Mouse (Mus musculus) heart, adult 2 months (tissue): ENCODE measurements around the gene Cib4. TPM values are rescaled to one million over a fixed set of nuclear protein-coding genes. Genes with fewer than 3 reads are reported as not detected.

Experiments used
- DNase-seq, 2 experiments: peaks; one replicate each; pipeline ENCODE4 v3.0.0; 2021
- H3K27ac ChIP-seq: fragments of 200-600 bp; 2 replicates; pipeline ENCODE4 v1.8.1; 2022
- H3K27me3 ChIP-seq: fragments of 200-500 bp; 2 replicates; pipeline ENCODE4 v1.6.1; 2012; ENCODE audit warnings: mild to moderate bottlenecking, low read length, inconsistent platforms, mixed read lengths; ENCODE audit not compliant: control insufficient read depth, insufficient read depth
- H3K36me3 ChIP-seq: fragments of 200-500 bp; 2 replicates; pipeline ENCODE4 v1.6.1; 2012; ENCODE audit warnings: low read length, inconsistent platforms; ENCODE audit not compliant: control insufficient read depth, insufficient read depth
- H3K4me1 ChIP-seq: fragments of 200-500 bp; 2 replicates; pipeline ENCODE4 v1.6.1; 2011; ENCODE audit warnings: low read length; ENCODE audit not compliant: control insufficient read depth, insufficient read depth
- H3K4me3 ChIP-seq: fragments of 200-600 bp; 2 replicates; pipeline ENCODE4 v1.8.1; 2022
- H3K79me2 ChIP-seq: fragments of 200-500 bp; replicated peaks from 2 replicates; pipeline ENCODE4 v1.6.1; 2012; ENCODE audit warnings: mild to moderate bottlenecking, inconsistent platforms, low read length, moderate library complexity, mixed read lengths; ENCODE audit not compliant: control insufficient read depth, insufficient read depth
- H3K9ac ChIP-seq: fragments of 200-500 bp; 2 replicates; pipeline ENCODE4 v1.6.1; 2012; ENCODE audit warnings: low read depth, mild to moderate bottlenecking, control low read depth, inconsistent platforms, low read length, mixed read lengths
- CTCF ChIP-seq: fragments of 200-600 bp; IDR thresholded peaks from 2 replicates; pipeline ENCODE4 v1.8.1; 2022; ENCODE audit warnings: antibody characterized with exemption, mild to moderate bottlenecking, moderate library complexity
- EP300 ChIP-seq: fragments of 200-500 bp; IDR thresholded peaks from 2 replicates; pipeline ENCODE4 v1.6.1; 2011; ENCODE audit warnings: low read depth, low read length, control low read depth; ENCODE audit not compliant: insufficient read depth
- POLR2A ChIP-seq: fragments of 200-500 bp; IDR thresholded peaks from 2 replicates; pipeline ENCODE4 v1.6.1; 2011; ENCODE audit warnings: mild to moderate bottlenecking, low read depth, low read length, control low read depth; ENCODE audit not compliant: insufficient read depth
- WGBS: fragments of 180-500 bp; shearing (Covaris S2); methylation state at CpG from one replicate; pipeline ENCODE4 v1.1.7; 2018; 5-methylcytosine and 5-hydroxymethylcytosine counted together
- intact Hi-C: fragments of 180-260 bp; cut with DNase I; formaldehyde crosslinking; loops from one replicate; pipeline ENCODE4 v1.15.1; 2025
- polyA plus RNA-seq: library from polyadenylated mRNA; depleted of rRNA; stranded (reverse); fragments of >200 nt; gene quantifications from 2 replicates; pipeline ENCODE4 v1.2.3, GENCODE M21; 2012
- total RNA-seq, 2 experiments: library from RNA; stranded (reverse); gene quantifications; 2 replicates each; pipeline ENCODE4 v1.2.3; 2021

The Cib4 gene
- total and polyA plus RNA-seq, 3 experiments, result not detected

DNA sequence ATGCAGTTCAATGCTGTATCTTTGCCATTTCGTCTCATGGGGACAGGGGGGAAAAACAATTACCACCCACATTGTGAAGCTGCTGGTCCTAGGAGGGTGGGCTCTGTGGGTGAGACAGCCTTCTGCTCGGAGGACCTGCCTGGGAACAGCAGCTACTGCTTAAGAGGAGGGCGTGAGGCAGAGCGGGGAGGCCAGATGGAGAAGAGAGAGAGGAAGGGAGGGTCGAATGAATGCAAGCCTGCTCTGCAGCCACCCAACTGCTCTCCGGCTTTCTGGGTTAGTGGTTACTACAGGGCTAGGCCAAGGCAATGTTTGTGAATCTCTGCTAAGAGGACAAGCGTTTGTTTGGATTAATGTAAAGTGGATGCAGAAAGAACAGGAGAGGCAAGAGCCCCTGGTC, 26.1 kb downstream of the Cib4 start:
- DNase-seq, result no peak
- no peak overlapping the region for H3K4me3 ChIP-seq
- WGBS, result 73% methylated on average over 7 of the region's 7 CpGs
- no peak overlapping the region for H3K27ac ChIP-seq
- no peak overlapping the region for H3K9ac ChIP-seq
- TF ChIP-seq CTCF (no peak), POLR2A (no peak), EP300 (no peak)
- intact Hi-C loops, result loop anchor here (5.0 kb wide), 1 partner anchor 68 kb away; the partner anchor contains the start of gene Kcnk3
- H3K27me3 ChIP-seq, result no peaks in the 10 kb centered on the region
- H3K36me3 ChIP-seq, result no peaks in the 10 kb centered on the region
- no peaks in the 10 kb centered on the region for H3K79me2 ChIP-seq
- no peaks in the 10 kb centered on the region for H3K4me1 ChIP-seq

DNA sequence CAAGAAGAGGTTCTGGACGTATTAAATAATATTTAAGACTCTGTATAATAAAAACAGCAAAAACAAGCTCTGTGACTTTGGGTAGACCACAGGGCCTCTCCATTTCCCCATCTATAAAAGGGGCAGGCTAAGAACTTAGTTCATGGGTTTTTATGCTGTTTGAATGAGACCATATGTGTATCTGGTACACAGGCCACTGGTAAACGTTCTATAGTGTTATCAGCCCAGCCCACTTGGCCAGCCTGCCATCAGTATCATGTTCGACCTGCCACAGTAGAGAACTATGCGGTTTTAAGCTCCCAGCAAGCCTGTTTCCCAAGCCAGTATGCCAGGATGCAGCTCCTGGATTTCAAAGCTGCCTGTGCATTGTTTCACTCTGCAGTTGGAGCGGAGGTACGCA, 27.1 kb downstream of the Cib4 start:
- TF ChIP-seq CTCF (no peak), POLR2A (no peak), EP300 (no peak)
- Histone ChIP-seq H3K4me1 (no peaks in the 10 kb centered on the region), H3K9ac (no peak overlapping the region), H3K27me3 (no peaks in the 10 kb centered on the region), H3K79me2 (no peaks in the 10 kb centered on the region), H3K4me3 (no peak overlapping the region), H3K36me3 (no peaks in the 10 kb centered on the region), H3K27ac (no peak overlapping the region)
- no peak for DNase-seq
- 74% methylated on average over 6 of the region's 6 CpGs for WGBS
- intact Hi-C loops, result loop anchor here (5.0 kb wide), 1 partner anchor 69 kb away; the partner anchor contains the start of gene Kcnk3

DNA sequence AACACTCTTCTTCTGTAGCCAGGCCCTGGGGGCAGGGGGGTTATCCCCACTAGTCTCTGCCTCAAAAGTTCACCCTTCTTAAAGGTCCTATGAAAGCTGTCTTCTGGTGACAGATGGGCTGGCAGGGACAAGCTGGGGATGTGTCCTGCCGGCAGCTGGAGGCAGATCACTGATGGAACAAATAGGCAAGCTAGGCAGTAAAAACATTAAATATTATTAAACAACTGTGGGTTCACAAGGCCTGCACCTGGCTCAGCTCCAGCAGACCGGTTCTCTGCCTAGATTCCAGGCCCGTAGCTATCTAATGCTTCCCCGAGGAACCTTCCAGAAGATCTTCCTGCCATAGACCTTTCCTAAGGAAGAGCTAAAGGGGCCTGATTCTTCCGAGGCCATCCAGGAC, 27.5 kb downstream of the Cib4 start:
- WGBS, result 44% methylated on average over 5 of the region's 5 CpGs
- no peaks in the 10 kb centered on the region for H3K27me3 ChIP-seq
- intact Hi-C loops, result loop anchor here (5.0 kb wide), 1 partner anchor 69 kb away; the partner anchor contains the start of gene Kcnk3
- no peaks in the 10 kb centered on the region for H3K36me3 ChIP-seq
- no peak for DNase-seq
- H3K4me1 ChIP-seq, result no peaks in the 10 kb centered on the region
- no peaks in the 10 kb centered on the region for H3K79me2 ChIP-seq
- no peak for TF ChIP-seq POLR2A
- TF ChIP-seq CTCF, result no peak
- no peak for TF ChIP-seq EP300
- no peak overlapping the region for H3K4me3 ChIP-seq
- H3K27ac ChIP-seq, result no peak overlapping the region
- no peak overlapping the region for H3K9ac ChIP-seq

GRCm38 (mm10) chr5:30516376-30516775, 29.3 kb downstream of the Cib4 start:
- no peak for TF ChIP-seq POLR2A
- TF ChIP-seq EP300, result 0 out of 2 replicates have a peak, but pooled peaks have one; percentile 26
- TF ChIP-seq CTCF, result peak; percentile 92
- no peak overlapping the region for H3K9ac ChIP-seq
- H3K4me3 ChIP-seq, result no peak overlapping the region
- H3K36me3 ChIP-seq, result no peaks in the 10 kb centered on the region
- intact Hi-C loops, result loop anchor here (1.0 to 5.0 kb wide), 3 partner anchors 71 to 167 kb away; partner anchors contain the start of gene Kcnk3
- DNase-seq, result peak; percentile 55 to 66
- no peak overlapping the region for H3K27ac ChIP-seq
- no peaks in the 10 kb centered on the region for H3K27me3 ChIP-seq
- H3K4me1 ChIP-seq, result no peaks in the 10 kb centered on the region
- H3K79me2 ChIP-seq, result no peaks in the 10 kb centered on the region
- 42% methylated on average over 7 of the region's 7 CpGs for WGBS

DNA sequence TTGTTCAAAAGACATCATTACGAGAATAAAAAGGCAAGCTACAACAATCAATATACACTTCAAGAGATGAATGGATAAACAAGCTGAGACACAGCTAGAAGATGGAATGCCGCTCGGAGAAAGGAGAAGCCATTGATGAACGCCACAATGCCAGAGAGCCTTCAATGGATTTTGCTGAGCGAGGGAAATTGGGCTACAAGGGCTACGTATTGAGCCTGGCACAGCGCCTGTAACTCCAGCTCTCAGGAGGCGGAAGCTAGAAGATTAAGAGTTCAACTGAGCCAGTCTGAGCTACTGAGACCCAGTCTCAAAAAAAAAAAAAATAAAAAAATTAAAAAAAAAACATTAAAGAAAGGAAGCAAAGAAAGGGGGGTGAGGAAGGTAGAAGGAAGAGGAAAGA, 32.5 kb downstream of the Cib4 start:
- intact Hi-C loops, result no loop called here
- 79% methylated on average over 8 of the region's 8 CpGs for WGBS
- no peaks in the 10 kb centered on the region for H3K27me3 ChIP-seq
- no peaks in the 10 kb centered on the region for H3K4me1 ChIP-seq
- no peaks in the 10 kb centered on the region for H3K79me2 ChIP-seq
- no peak overlapping the region for H3K27ac ChIP-seq
- H3K9ac ChIP-seq, result no peak overlapping the region
- no peak overlapping the region for H3K4me3 ChIP-seq
- no peaks in the 10 kb centered on the region for H3K36me3 ChIP-seq
- no peak for TF ChIP-seq EP300
- TF ChIP-seq CTCF, result no peak
- no peak for TF ChIP-seq POLR2A
- no peak for DNase-seq

- no peak for DNase-seq
These were observed 48.3 kb downstream of the Cib4 start for GRCm38 (mm10) chr5:30497299-30497698.

More at GRCm38 (mm10) chr5:30497299-30497698, 48.3 kb downstream of the Cib4 start:
- Histone ChIP-seq H3K9ac (no peak overlapping the region), H3K79me2 (no peaks in the 10 kb centered on the region), H3K36me3 (no peaks in the 10 kb centered on the region), H3K27me3 (no peaks in the 10 kb centered on the region), H3K4me1 (no peaks in the 10 kb centered on the region), H3K4me3 (no peak overlapping the region), H3K27ac (no peak overlapping the region)
- TF ChIP-seq CTCF, result no peak
- TF ChIP-seq POLR2A, result no peak
- TF ChIP-seq EP300, result no peak
- 56% methylated on average over 7 of the region's 7 CpGs for WGBS
- intact Hi-C loops, result no loop called here
